Mouse (Mus musculus) heart, postnatal 0 days (tissue): ENCODE results near the gene Scrn2.

Experiments
- CTCF ChIP-seq: IDR thresholded peaks from 2 replicates; pipeline ENCODE4 v1.5.1; 2016; ENCODE audit warnings: antibody characterized with exemption, control low read depth, low read depth
- EP300 ChIP-seq: IDR thresholded peaks from 2 replicates; pipeline ENCODE4 v1.6.1; 2016; ENCODE audit warnings: antibody characterized with exemption, low read depth

GRCm38 (mm10) chr11:97038881-97039280 is 9.1 kb downstream of the Scrn2 start:
- no peak for TF ChIP-seq CTCF
- no peak for TF ChIP-seq EP300
